Mouse (Mus musculus) urinary bladder, postnatal 4 days (tissue): ENCODE data around the gene Klhl6.

Experiments used
- DNase-seq, 2 experiments: peaks; one replicate each; pipeline ENCODE4 v3.0.0; 2021 to 2022; ENCODE audit warnings: low spot score in 2 of 2

Gene Klhl6

GRCm38 (mm10) chr16:19969506-19969905, 13.3 kb downstream of the Klhl6 start:
- DNase-seq = no peak

GRCm38 (mm10) chr16:19968666-19969065, 14.2 kb downstream of the Klhl6 start:
- DNase-seq = no peak

- DNase-seq = no peak
These were observed 14.9 kb downstream of the Klhl6 start for GRCm38 (mm10) chr16:19967897-19968392.

- no peak for DNase-seq
These were observed 15.9 kb downstream of the Klhl6 start for GRCm38 (mm10) chr16:19966976-19967375.

- DNase-seq = no peak
These were observed 16.4 kb downstream of the Klhl6 start for GRCm38 (mm10) chr16:19966437-19966836.

DNA sequence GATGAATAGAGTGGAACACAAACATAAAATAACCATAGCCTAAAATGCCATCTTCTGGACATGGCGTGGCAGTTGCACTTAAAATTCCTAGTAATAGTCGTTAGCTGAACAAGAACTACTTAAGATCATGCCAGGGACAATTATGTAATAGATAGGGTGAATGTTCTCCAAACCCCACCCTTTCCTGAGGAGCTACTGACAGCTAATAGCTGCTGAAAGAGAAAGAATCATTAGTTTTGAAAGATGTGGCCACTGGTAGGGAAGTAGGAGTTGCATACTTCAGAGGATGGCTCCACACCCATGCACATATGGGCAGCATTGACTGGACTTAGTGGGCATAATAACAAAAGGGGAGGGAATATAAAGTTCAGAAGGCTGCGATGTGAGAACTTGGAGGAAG, 19.9 kb downstream of the Klhl6 start:
- no peak for DNase-seq

DNA sequence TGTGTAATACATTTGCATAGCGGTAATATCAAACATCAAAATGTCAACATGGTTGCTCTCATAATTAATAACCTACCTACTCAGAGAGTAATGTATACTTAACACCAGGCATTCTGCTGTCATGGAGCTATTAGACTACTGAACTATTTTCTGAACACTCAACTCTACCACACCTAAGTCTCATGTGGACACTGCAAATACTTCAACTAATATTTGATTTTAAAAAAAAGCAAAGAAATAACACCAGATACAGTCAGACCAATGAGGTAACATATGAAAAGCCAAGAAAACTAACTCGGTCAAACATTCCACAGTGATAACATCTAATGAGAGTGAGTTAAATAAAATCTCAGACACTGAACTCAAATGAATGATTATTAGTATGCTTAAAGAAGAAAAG, 21.8 kb downstream of the Klhl6 start:
- no peak for DNase-seq

GRCm38 (mm10) chr16:19960407-19961058, 22.3 kb downstream of the Klhl6 start:
- no peak for DNase-seq

DNA sequence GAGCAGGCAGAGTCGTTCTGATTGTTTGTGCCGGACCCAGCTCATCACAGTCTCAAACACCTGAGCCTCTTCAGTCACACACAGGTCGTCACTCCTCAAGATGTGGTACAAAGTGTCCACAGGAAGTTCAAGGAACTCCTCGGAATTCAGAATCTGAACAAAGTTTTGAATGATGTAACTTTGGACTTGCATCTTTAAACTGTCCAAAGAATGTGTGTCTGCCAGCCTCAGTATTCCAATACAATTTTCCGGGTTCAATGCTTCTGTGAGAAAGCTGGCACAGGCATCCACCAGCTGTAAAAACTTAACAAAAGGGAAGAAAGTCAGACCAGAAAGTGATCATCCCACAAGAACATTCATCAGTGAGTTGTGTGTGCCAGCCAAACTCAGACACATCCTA, 25.8 kb downstream of the Klhl6 start:
- no peak for DNase-seq

DNA sequence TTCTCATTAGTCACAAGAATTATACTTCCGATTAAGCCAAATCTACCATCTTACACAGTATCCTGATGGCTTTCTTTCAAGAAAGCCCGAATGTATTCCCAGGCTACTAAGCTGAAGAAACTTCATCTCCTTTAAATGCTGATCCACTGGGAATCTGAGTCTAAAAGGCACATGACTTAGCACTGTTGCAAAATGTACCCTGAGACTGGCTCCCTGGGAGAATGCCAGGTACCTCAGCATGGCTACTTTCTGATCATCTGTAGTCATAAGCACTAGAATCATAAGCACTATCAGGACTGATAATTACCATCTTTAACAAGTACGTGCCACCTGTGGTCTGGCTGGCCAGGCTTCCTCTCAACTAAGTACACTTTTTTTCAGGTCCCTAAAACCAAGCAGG, 35.5 kb downstream of the Klhl6 start:
- DNase-seq = no peak

GRCm38 (mm10) chr16:19946578-19947298, 36.1 kb downstream of the Klhl6 start:
- no peak for DNase-seq

DNA sequence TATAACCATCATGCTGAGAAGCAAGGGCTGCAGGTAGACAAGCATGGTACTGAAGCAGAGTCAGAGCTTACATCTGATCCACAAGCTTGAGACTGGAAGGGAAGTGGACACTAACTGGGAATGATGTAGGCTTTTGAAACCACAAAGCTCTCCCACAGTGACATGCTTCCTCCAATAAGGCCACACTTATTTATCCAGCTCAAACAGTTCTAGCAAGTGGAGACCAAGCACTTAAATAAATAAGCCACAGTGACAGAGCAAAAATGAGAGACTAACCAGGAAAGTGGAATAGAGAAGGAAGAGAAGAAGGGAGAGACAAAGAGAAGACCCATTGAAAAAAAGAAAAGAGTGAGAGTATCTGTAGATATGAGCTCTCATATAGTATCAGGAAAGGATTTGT, 62.0 kb downstream of the Klhl6 start:
- DNase-seq = no peak

DNA sequence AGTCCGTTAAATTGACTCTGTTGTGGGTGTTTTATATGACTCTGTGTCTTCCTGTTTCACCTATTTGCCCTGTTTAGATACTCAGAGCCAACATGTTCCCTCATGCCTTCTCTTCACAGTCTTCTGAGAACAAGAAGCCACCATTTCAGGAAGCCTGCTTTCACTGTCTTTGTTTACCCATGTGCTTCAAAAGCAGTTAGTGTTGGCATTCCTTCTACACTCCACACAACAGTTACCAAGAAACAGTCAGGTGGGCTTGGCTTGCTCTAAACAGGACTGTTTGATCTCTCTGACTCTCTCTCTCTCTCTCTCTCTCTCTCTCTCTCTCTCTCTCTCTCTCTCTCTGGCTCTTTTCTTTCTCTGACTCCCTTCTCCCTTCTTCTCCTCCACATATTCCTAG, 64.6 kb downstream of the Klhl6 start:
- DNase-seq = no peak

GRCm38 (mm10) chr16:19912582-19912981, 70.3 kb downstream of the Klhl6 start:
- DNase-seq = no peak

- DNase-seq = no peak
These were observed 74.5 kb downstream of the Klhl6 start for GRCm38 (mm10) chr16:19908291-19908690.

DNA sequence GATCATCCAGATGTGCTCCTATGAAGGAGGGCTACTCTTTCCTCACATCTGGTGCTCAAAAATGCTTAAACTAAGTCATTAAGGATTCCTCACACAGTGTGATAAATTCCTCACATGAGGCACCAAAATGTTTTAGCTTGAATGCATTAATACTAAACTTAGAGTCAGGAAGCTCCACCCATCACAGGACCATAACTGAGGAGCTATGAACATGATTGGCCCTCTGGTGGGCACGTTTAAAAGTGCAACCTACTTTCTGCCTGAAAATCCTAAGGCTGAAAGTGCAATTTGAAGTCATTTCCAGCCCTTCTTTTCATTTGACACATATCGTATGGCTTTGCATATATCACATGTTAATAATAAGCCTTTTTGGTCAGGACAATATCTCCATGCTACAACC, 75.7 kb downstream of the Klhl6 start:
- no peak for DNase-seq

GRCm38 (mm10) chr16:19904734-19905479, 77.9 kb downstream of the Klhl6 start:
- no peak for DNase-seq

DNA sequence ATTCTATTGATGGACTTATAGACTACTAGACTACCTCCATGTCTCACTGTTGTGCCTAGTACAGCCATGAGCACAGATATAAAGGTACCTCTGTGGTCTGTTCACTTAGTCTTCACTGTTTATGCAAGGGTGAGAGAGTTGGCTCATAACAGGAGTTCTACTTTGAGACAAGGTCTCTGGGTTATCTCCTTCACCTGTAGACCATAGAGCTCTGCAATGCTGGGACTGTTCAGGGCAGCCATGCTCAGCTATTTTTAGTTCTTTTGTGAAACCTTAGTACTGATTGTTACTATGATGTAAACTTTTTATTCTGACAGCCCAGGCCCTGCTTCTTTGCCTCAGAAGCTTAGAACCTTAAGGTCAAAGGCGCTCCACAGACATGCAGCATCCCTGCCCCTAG, 79.0 kb downstream of the Klhl6 start:
- DNase-seq = no peak
